Mouse (Mus musculus): ENCODE data around the gene Adamts4.

The Adamts4 gene

GRCm38 (mm10) chr1:171249913-171250600 lies at the start of gene Adamts4:
Adamts4 (plus strand) TSS chr1:171250421.
- DNase-seq, result peak; percentile 59 to 65

GRCm38 (mm10) chr1:171200769-171201168 lies 49.5 kb upstream of the Adamts4 start:
- DNase-seq, result no peak

GRCm38 (mm10) chr1:171203471-171204248 lies 46.6 kb upstream of the Adamts4 start:
- no peak for DNase-seq

GRCm38 (mm10) chr1:171204249-171204644 lies 46.0 kb upstream of the Adamts4 start:
- no peak for DNase-seq

- DNase-seq, result no peak
Observed at GRCm38 (mm10) chr1:171205704-171206493, 44.3 kb upstream of the Adamts4 start.

- DNase-seq, result no peak
Observed at GRCm38 (mm10) chr1:171209409-171209808, 40.8 kb upstream of the Adamts4 start.

GRCm38 (mm10) chr1:171212854-171213253 lies 37.4 kb upstream of the Adamts4 start:
- DNase-seq, result no peak

- DNase-seq, result no peak
Observed at GRCm38 (mm10) chr1:171213801-171214496, 36.3 kb upstream of the Adamts4 start, which contains the start of gene Nr1i3. Nr1i3 (plus strand) TSS chr1:171213970.

- DNase-seq, result no peak
Observed at GRCm38 (mm10) chr1:171216241-171216955, 33.8 kb upstream of the Adamts4 start.

- DNase-seq, result peak; percentile 81 to 87
Observed at GRCm38 (mm10) chr1:171220871-171221270, 29.4 kb upstream of the Adamts4 start.

GRCm38 (mm10) chr1:171221281-171222193 lies 28.7 kb upstream of the Adamts4 start:
- peak; percentile 21 to 40 for DNase-seq

GRCm38 (mm10) chr1:171222238-171223155 lies 27.7 kb upstream of the Adamts4 start, which contains the start of gene Tomm40l:
Tomm40l (minus strand) TSS chr1:171222514.
- peak; percentile 94 to 98 for DNase-seq

- DNase-seq, result no peak
Observed at GRCm38 (mm10) chr1:171223168-171223567, 27.1 kb upstream of the Adamts4 start.

GRCm38 (mm10) chr1:171223796-171224195 lies 26.4 kb upstream of the Adamts4 start:
- DNase-seq, result peak in 1 of 2 experiments; percentile 26

GRCm38 (mm10) chr1:171224857-171225256 lies 25.4 kb upstream of the Adamts4 start, which contains the start of gene Apoa2:
Apoa2 (plus strand) TSS chr1:171225054.
- DNase-seq, result no peak

- DNase-seq, result no peak
Observed at GRCm38 (mm10) chr1:171226780-171227179, 23.4 kb upstream of the Adamts4 start.

- no peak for DNase-seq
Observed at GRCm38 (mm10) chr1:171227879-171228278, 22.3 kb upstream of the Adamts4 start.

GRCm38 (mm10) chr1:171229750-171230149 lies 20.5 kb upstream of the Adamts4 start:
- DNase-seq, result no peak

GRCm38 (mm10) chr1:171230215-171230614 lies 20.0 kb upstream of the Adamts4 start:
- DNase-seq, result no peak
